Mouse (Mus musculus) gastrocnemius, postnatal 14 days (tissue): ENCODE measurements around the gene Cdhr5. TPM values are rescaled to one million over a fixed set of nuclear protein-coding genes. Genes with fewer than 3 reads are reported as not detected.
"Not testable (repeated sequence)": the region's sequence is repeated elsewhere in the genome, so short reads cannot be mapped to it uniquely, and the experiment has no call there.

Experiments
- DNase-seq: peaks from one replicate; pipeline ENCODE4 v3.0.0; 2021; ENCODE audit warnings: mixed read lengths
- intact Hi-C: fragments of 180-260 bp; cut with DNase I; formaldehyde crosslinking; loops from one replicate; pipeline ENCODE4 v1.15.1; 2025; ENCODE audit warnings: low total_unique reads
- total RNA-seq, 2 experiments: library from RNA; stranded (reverse); gene quantifications; 2 replicates each; pipeline ENCODE4 v1.2.3; 2021

Cdhr5 gene
- total RNA-seq, 2 experiments from 2014 or later, result 0.44 to 0.59 TPM

GRCm38 (mm10) chr7:141278766-141279590 lies 2.4 kb upstream of the Cdhr5 start, which contains the start of gene Sct:
Gene Sct, minus strand, starts transcription at chr7:141279133.
- intact Hi-C loops, result no loop called here
- no peak for DNase-seq

- intact Hi-C loops, result no loop called here
- DNase-seq, result no peak
Observed at GRCm38 (mm10) chr7:141277701-141278678, 1.4 kb upstream of the Cdhr5 start.

GRCm38 (mm10) chr7:141275356-141275755 lies 1.2 kb downstream of the Cdhr5 start:
- DNase-seq, result no peak
- intact Hi-C loops, result no loop called here

- intact Hi-C loops, result no loop called here
- no peak for DNase-seq
Observed at GRCm38 (mm10) chr7:141270631-141271030, 6.0 kb downstream of the Cdhr5 start.

GRCm38 (mm10) chr7:141269273-141269545 lies 7.4 kb downstream of the Cdhr5 start:
- intact Hi-C loops, result no loop called here

GRCm38 (mm10) chr7:141268466-141269272 lies 7.9 kb downstream of the Cdhr5 start:
- no peak for DNase-seq
- intact Hi-C loops, result no loop called here

More at GRCm38 (mm10) chr7:141269273-141269545, 7.4 kb downstream of the Cdhr5 start:
- DNase-seq, result no peak

GRCm38 (mm10) chr7:141265739-141266561 lies 10.6 kb downstream of the Cdhr5 start, which contains the start of gene Irf7:
Gene Irf7, minus strand, starts transcription at chr7:141266481.
- peak; percentile 50 for DNase-seq
- intact Hi-C loops, result no loop called here

DNA sequence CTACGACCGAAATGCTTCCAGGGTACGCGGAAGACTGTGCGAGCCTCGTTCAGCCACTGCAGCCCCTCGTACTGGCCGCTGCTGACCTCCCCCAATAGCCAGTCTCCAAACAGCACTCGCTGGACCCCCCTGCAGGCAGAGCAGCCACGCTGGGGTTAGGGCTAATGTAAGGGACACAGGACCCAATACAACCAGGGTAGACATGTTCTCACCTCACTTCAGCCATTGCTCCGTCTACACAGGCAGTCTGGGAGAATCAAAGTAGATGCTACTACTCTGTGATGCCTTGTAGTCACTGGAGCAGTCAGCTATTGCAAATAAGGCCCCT lies 11.2 kb downstream of the Cdhr5 start:
- DNase-seq, result no peak
- intact Hi-C loops, result no loop called here

DNA sequence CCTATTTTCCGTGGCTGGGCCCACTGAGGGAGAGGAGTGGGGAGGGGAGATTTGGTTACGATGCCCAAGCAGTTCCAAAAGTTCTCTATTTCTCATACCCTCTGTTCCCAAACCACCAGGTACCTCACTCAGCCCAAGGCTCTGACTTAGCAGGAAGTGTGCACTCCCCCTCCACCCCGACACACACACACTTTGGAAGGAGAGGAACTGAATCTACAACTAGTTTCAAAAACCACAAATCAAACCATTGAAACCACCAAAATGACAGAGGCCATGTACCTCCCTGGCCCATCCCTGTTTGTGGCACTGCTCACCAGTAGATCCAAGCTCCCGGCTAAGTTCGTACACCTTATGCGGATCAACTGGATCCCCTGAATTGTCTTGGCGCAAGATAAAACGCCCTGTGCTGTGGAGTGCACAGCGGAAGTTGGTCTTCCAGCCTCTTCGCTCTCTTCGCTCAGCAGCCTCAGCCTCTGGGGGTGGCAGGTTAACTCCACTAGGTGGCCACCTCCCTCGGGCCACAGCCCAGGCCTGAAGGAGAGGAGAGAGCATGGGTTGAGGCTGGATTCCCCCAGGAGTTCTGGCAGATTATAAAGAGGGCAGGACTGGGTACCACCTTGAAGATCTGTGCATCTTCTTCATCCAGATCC lies 11.7 kb downstream of the Cdhr5 start:
- DNase-seq, result peak; percentile 37
- intact Hi-C loops, result loop anchor here (5.0 kb wide), 1 partner anchor 97 kb away; no protein-coding TSS in a partner anchor

DNA sequence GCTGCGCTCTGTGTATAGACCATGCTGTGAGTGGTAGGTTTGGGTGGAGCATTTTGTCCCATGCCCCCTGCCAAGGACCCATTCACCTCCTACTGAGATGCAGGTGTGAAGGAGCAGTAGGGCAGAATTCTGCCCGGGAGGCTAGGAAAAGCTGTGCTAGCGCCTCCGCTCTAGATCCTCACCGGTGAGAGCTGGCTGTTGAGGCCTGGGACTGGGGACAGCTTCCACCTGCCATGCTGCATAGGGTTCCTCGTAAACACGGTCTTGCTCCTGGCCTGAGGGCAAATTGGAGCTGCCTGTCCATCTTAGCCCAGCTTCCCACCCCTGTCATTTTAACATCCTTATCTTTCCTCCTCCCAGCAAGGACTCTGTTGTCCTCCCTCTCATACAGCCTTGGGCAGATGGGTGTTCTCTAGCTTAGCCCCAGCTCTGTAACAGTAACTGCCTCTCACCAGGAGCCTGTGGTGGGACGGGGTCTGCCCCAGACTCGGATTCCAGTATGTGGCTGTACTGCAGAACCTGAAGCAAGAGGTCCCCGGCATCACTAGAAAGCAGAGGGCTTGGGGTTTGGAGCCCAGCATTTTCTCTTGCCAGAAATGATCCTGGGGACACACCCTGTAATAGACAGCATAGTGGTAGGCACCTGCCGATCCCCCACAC lies 12.4 kb downstream of the Cdhr5 start:
- no peak for DNase-seq
- intact Hi-C loops, result loop anchor here (5.0 kb wide), 1 partner anchor 98 kb away; no protein-coding TSS in a partner anchor

GRCm38 (mm10) chr7:141263640-141264039 lies 12.9 kb downstream of the Cdhr5 start:
- DNase-seq, result no peak
- intact Hi-C loops, result loop anchor here (5.0 kb wide), 1 partner anchor 99 kb away; no protein-coding TSS in a partner anchor

DNA sequence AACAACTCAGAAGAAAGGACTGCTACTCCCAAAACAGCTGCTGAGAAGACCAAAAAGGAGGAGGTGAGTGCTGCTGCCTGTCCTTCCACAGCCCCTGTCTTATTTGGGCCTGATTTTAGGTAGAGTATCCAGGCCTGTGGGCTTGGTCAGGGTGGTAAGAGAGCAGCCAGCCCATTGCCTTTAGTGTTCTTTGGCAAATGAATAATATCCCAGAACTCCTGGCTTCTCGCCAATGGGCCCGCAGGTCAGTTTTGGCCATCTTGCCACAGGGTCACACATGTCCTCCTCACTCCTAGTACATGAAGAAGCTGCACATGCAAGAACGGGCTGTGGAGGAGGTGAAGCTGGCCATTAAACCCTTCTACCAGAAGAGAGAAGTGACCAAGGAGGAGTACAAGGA lies 15.1 kb downstream of the Cdhr5 start:
- no peak for DNase-seq
- intact Hi-C loops, result loop anchor here (5.0 kb wide), 1 partner anchor 101 kb away; no protein-coding TSS in a partner anchor

GRCm38 (mm10) chr7:141256159-141256558 lies 20.4 kb downstream of the Cdhr5 start:
- intact Hi-C loops, result no loop called here
- no peak for DNase-seq

- intact Hi-C loops, DNase-seq: not testable (repeated sequence)
Observed at GRCm38 (mm10) chr7:141250486-141250885, 26.1 kb downstream of the Cdhr5 start.

DNA sequence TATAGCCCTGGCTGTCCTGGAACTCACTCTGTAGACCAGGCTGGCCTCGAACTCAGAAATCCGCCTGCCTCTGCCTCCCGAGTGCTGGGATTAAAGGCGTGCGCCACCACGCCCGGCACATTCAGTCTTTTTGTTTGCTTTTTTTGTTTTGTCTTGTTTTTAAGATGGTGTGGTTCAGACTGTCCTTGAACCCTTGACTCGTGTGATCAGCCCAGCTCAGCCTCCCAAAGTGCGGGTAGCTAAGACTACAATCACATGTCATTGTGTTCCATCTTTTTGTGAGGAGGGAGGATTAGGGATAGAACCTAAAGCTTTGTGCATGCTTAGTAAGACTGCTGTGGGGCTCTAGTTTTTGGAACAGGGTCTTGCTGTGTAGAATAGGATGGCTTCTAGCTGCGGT lies 45.0 kb downstream of the Cdhr5 start:
- intact Hi-C loops, result no loop called here

GRCm38 (mm10) chr7:141231111-141231510 lies 45.5 kb downstream of the Cdhr5 start:
- DNase-seq, result no peak
- intact Hi-C loops, result no loop called here

More for the DNA sequence above, 45.0 kb downstream of the Cdhr5 start:
- no peak for DNase-seq

DNA sequence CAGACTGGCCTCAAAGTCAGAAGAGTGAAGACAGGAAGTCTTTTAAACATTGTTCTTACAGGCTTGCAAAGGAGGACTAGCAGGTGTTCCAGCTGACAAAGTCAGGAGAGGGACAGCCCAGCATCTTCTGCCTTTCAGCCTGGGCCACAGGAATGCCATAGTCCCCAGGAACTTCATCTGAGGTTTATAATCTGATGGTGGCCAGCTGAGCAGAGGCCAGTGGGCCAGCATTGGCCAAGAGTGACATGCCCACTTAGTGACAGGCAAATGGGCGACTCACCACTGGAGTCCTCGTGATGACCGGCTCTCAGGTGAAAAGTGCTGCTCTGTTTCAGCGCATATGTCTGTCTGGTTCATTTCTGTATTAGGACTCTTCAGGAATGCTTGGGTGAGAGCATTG lies 46.0 kb downstream of the Cdhr5 start:
- DNase-seq, result no peak
- intact Hi-C loops, result no loop called here

DNA sequence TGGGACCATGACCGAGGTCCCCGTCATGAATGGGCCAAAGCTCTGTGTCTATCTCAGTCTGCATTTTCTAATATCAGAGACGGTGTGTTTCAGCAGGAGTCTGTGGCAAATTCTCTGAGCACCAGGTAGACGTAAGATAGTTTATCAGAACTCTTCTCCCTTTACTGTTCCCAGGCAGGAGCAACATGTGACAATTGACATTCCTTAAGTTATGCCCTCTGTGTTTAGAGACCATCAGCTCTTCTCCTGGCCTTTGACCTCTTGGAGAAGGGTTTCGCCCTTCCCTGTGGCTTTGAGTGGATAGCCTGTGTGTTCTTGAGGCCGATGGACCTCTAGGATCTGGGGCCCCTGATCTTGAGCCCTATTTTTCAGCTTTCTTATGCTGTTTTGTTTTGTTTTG lies 46.9 kb downstream of the Cdhr5 start:
- no peak for DNase-seq
- intact Hi-C loops, result no loop called here
